Mouse (Mus musculus): Measurements from ENCODE around the gene Rbfox2. TPM values are rescaled to one million over a fixed set of nuclear protein-coding genes. Genes with fewer than 3 reads are reported as not detected.

Gene Rbfox2
- total and polyA plus RNA-seq, 3 experiments = 0.89 TPM; not detected in 2

GRCm38 (mm10) chr15:77348146-77348545, 41.3 kb upstream of the Rbfox2 start:
- dilution Hi-C loops (cut with MboI; ENCODE audit: extremely low pct_ligation_motif_present, extremely low pct_unique_long_range_greater_than_20kb, low sequenced_read_pairs) = no loop called here
- no peak for TF ChIP-seq BHLHE40 (IDR thresholded peaks at IDR 0.05; ENCODE audit: low read depth, low read length)
- no peak for TF ChIP-seq SMC3 (IDR thresholded peaks at IDR 0.05; ENCODE audit: low read depth, low read length)
- no peak for TF ChIP-seq HCFC1 (IDR thresholded peaks at IDR 0.05; ENCODE audit: low read depth, low read length)
- no peak for TF ChIP-seq JUN (IDR thresholded peaks at IDR 0.05; ENCODE audit: insufficient read depth, low read depth, low read length)
- no peak for TF ChIP-seq PAX5 (IDR thresholded peaks at IDR 0.05; ENCODE audit: low read length)
- TF ChIP-seq POLR2AphosphoS2 (IDR thresholded peaks at IDR 0.05; ENCODE audit: low read depth, low read length) = no peak
- no peak for DNase-seq (ENCODE audit: extremely low read depth)
- Histone ChIP-seq H3K79me2 (replicated peaks; ENCODE audit: control insufficient read depth, extremely low read depth, insufficient read depth, poor library complexity, severe bottlenecking) (no peaks in the 10 kb centered on the region), H3K9ac (ENCODE audit: insufficient read depth, low read depth) (no peak overlapping the region), H3K36me3 (replicated peaks in 1 of 2; ENCODE audit: control insufficient read depth in 1 of 2, insufficient read depth in 1 of 2, low read length in 1 of 2) (no peaks in the 10 kb centered on the region), H3K9me3 (replicated peaks; ENCODE audit: low read length) (no peaks in the 10 kb centered on the region), H3K4me1 (ENCODE audit: control insufficient read depth in 1 of 2, insufficient read depth in 2 of 2) (no peaks in the 10 kb centered on the region), H3K27me3 (replicated peaks) (peaks cover 72% of the 10 kb centered on the region), H3K4me3 (replicated peaks in 1 of 3; ENCODE audit: low read depth in 2 of 3, low read length in 2 of 3, poor library complexity in 1 of 3) (no peak overlapping the region), H3K4me2 (ENCODE audit: insufficient read depth, low read depth, poor library complexity, severe bottlenecking) (no peak overlapping the region), H3K27ac (ENCODE audit: insufficient read depth, low read depth) (no peak overlapping the region)
- in situ Hi-C loops (cut with MboI; ENCODE audit: low pct_ligation_motif_present, low pct_unique_long_range_greater_than_20kb, low sequenced_read_pairs) = no loop called here

DNA sequence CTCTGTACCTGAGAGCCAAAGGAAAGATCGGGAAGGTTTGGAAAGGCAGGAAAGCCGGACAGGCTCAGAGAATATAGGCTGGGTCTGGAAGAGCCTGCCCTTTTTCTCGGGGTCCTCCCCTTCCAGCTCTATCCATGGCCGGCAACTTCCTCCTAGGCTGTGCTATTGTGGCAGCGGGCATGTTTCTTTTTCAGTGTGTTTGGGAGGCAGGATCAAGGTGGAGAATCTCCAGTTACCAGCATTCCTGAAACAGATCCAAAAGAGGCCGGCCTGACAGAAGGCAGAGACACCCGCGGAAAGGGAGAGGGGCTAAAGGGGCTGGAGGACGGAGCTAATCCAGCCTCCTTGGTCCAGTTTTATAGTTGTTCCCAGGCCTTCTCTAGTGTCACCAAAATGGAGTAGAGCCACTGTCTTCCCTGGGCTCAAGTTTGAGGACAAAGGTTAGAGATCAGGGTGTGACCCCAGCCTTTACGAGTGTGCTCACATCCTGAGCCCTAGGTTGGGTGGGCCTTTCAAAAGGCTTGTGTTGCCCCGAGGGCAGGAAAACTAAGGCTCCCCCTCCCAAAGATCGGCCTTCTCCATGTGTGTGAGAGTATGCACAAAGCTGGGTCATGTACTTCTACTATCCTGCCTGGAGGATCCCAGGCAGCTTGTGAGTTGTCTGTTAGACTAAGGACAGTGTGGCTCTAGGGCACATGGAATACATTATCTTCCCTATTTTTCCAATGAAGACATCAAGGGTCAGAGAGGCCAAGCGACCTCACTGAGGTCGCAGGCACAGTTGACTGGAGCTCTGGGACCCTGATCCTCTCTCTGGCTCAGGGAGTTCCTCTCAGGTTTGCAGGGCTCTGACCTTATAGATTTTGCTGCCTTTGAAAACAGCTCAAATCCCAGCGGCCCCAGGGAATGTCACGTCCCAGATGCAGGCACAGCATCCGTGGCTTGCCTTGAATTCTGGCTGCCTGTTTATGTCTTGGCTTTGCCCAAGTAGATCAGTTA, 37.6 kb upstream of the Rbfox2 start:
- Histone ChIP-seq H3K4me3 (replicated peaks in 1 of 3; ENCODE audit: low read depth in 2 of 3, low read length in 2 of 3, poor library complexity in 1 of 3) (no peak overlapping the region), H3K27me3 (replicated peaks) (peaks cover 79% of the 10 kb centered on the region), H3K9me3 (replicated peaks; ENCODE audit: low read length) (no peaks in the 10 kb centered on the region), H3K9ac (ENCODE audit: insufficient read depth, low read depth) (no peak overlapping the region), H3K79me2 (replicated peaks; ENCODE audit: control insufficient read depth, extremely low read depth, insufficient read depth, poor library complexity, severe bottlenecking) (no peaks in the 10 kb centered on the region), H3K36me3 (replicated peaks in 1 of 2; ENCODE audit: control insufficient read depth in 1 of 2, insufficient read depth in 1 of 2, low read length in 1 of 2) (no peaks in the 10 kb centered on the region), H3K27ac (ENCODE audit: insufficient read depth, low read depth) (no peak overlapping the region), H3K4me1 (ENCODE audit: control insufficient read depth in 1 of 2, insufficient read depth in 2 of 2) (no peaks in the 10 kb centered on the region), H3K4me2 (ENCODE audit: insufficient read depth, low read depth, poor library complexity, severe bottlenecking) (no peak overlapping the region)
- in situ Hi-C loops (cut with MboI; ENCODE audit: low pct_ligation_motif_present, low pct_unique_long_range_greater_than_20kb, low sequenced_read_pairs) = no loop called here
- no peak for DNase-seq (ENCODE audit: extremely low read depth)
- dilution Hi-C loops (cut with MboI; ENCODE audit: extremely low pct_ligation_motif_present, extremely low pct_unique_long_range_greater_than_20kb, low sequenced_read_pairs) = no loop called here
- TF ChIP-seq BHLHE40 (IDR thresholded peaks at IDR 0.05; ENCODE audit: low read depth, low read length) (no peak), HCFC1 (IDR thresholded peaks at IDR 0.05; ENCODE audit: low read depth, low read length) (no peak)

DNA sequence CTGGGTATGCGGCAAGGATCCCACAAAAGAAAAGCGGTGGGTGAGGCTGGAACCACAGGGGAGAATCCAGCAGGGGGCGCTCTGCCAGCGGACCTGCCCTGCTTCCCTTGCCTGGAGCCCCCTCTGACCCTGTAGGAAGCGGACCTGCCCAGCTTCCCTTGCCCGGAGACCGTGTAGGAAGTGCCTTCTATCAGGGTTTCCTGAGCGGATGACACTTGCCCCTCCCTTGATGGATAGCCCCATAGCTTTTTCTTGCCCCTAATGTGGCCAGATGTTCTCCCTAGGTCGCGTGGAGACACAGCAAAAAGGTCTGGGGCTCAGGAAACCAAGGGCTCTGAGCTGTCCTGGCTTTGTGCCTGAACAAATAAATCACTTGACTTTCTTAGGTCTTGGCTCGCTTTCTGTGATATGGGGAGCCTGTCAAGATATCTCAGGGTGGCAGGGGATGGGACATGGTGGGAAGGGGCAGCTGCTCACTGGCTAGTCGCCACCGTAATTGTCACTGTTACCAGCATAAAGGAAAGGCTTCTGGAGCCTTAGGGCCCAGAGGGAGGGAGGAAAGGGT, 36.8 kb upstream of the Rbfox2 start:
- Histone ChIP-seq H3K27me3 (replicated peaks) (peaks cover 79% of the 10 kb centered on the region), H3K9ac (ENCODE audit: insufficient read depth, low read depth) (no peak overlapping the region), H3K4me3 (replicated peaks in 1 of 3; ENCODE audit: low read depth in 2 of 3, low read length in 2 of 3, poor library complexity in 1 of 3) (no peak overlapping the region), H3K36me3 (replicated peaks in 1 of 2; ENCODE audit: control insufficient read depth in 1 of 2, insufficient read depth in 1 of 2, low read length in 1 of 2) (no peaks in the 10 kb centered on the region), H3K27ac (ENCODE audit: insufficient read depth, low read depth) (no peak overlapping the region), H3K4me1 (ENCODE audit: control insufficient read depth in 1 of 2, insufficient read depth in 2 of 2) (no peaks in the 10 kb centered on the region), H3K4me2 (ENCODE audit: insufficient read depth, low read depth, poor library complexity, severe bottlenecking) (no peak overlapping the region), H3K9me3 (replicated peaks; ENCODE audit: low read length) (no peaks in the 10 kb centered on the region), H3K79me2 (replicated peaks; ENCODE audit: control insufficient read depth, extremely low read depth, insufficient read depth, poor library complexity, severe bottlenecking) (no peaks in the 10 kb centered on the region)
- TF ChIP-seq SMC3 (IDR thresholded peaks at IDR 0.05; ENCODE audit: low read depth, low read length) (peak; percentile 30; the same call in 1 of the 2 replicates), CTCF (conservative IDR thresholded peaks at IDR 0.05 in 1 of 2, IDR thresholded peaks at IDR 0.05 in 1 of 2; ENCODE audit: low read depth in 2 of 2, low read length in 2 of 2) (peak; percentile 9 to 68; a peak in 2 of 4 replicates), NELFE (IDR thresholded peaks at IDR 0.05; ENCODE audit: low read depth, low read length) (no peak), POLR2A (IDR thresholded peaks at IDR 0.05; ENCODE audit: low read depth, low read length) (no peak), MYC (IDR thresholded peaks at IDR 0.05; ENCODE audit: low read depth, low read length) (no peak)
- DNase-seq (ENCODE audit: extremely low read depth) = no peak
- dilution Hi-C loops (cut with MboI; ENCODE audit: extremely low pct_ligation_motif_present, extremely low pct_unique_long_range_greater_than_20kb, low sequenced_read_pairs) = no loop called here
- in situ Hi-C loops (cut with MboI; ENCODE audit: low pct_ligation_motif_present, low pct_unique_long_range_greater_than_20kb, low sequenced_read_pairs) = no loop called here
